Mouse (Mus musculus): Measurements from ENCODE around the gene Foxp1.

GRCm38 (mm10) chr6:99205587-99206436 is 316.7 kb downstream of the Foxp1 start:
- TF ChIP-seq CTCF (IDR thresholded peaks at IDR 0.05; ENCODE audit: low read depth) (no peak), EP300 (IDR thresholded peaks at IDR 0.05; ENCODE audit: low read depth) (no peak)
